Mouse (Mus musculus): Measurements from ENCODE around the gene Ccr2. TPM values are rescaled to one million over a fixed set of nuclear protein-coding genes. Genes with fewer than 3 reads are reported as not detected.
"Not testable (repeated sequence)": the region's sequence is repeated elsewhere in the genome, so short reads cannot be mapped to it uniquely, and the experiment has no call there.

The Ccr2 gene
- polyA plus RNA-seq, 1 experiment = 0.30 TPM

DNA sequence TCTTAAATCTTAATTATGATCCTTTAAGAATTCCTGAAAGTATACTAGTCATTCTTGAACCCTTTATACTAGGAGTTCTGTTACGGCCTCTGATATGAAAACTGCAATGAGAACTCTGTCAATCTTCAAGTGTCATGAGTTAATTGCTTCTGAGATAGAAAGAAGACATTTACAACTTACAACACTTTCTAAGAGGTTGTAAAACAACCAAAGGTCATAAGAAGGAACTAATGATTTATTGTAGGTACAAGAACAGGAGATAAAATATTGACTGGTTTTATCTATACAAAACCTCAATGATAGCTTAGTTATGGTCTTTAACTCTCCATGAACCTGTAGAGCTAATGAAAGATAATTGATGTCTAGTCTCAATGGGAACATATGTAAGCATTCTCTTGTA lies 12.0 kb downstream of the Ccr2 start:
- DNase-seq (ENCODE audit: extremely low spot score in 1 of 2, low spot score in 1 of 2) = no peak

DNA sequence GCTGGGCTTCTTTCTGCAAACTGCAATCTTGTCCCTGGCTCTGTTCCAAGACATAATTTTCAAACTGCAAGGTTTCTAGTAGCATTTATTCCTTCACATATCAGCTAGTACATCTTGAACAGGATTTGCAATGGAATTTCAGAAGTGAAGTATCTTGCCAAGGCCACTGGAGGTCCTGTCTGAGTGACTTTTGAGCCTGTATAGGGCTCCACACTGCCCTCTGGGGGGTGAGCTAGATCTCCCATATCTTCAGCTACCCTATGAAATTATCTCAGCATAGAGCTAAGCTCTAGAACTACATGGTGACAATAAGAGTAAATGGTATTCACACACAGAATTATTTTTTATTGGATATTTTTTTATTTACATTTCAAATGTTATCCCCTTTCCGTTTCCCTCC lies 16.7 kb downstream of the Ccr2 start:
- DNase-seq (ENCODE audit: extremely low spot score in 1 of 2, low spot score in 1 of 2) = no peak

DNA sequence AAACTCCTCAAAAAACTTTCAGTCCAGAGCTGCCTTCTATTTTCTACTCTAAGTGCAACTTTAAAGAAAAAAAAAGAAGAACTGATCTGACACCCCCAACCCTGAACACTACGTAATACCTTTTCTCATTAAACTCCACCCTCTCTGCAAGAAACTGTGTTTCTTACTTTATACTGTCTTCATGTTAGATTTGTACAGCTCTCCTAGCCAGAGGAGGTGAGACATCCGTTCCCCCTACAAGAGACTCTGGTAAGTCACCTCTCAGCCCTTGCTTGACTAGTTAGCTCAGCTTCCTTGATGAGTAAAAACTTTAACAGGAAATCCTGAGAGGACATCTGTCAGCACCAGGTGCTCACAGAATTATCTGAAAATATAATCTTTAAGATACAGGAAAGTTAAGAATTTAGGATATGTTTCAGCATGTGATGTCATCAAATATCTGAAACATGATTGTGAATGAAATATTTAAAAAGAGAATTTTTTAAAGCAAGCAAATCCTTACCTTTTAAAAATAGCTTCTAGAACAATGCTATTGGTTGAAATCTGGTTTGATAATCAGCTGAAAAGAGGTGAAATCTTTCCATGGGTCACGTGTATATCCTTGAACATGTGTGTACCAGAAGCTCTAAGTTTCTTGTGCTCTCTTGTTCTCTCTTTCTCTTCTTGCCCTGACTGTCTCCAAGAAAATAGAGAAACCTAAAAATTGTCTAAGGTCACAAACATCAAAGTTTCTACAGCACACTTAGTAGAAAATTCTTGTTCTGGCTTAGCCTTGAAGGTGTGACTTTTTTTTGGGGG lies 19.8 kb downstream of the Ccr2 start, which contains the start of gene Ccr5:
Gene Ccr5 (plus strand): TSS at position 157 of the 798 bp plus-strand sequence.
- no peak for DNase-seq (ENCODE audit: extremely low spot score in 1 of 2, low spot score in 1 of 2)

DNA sequence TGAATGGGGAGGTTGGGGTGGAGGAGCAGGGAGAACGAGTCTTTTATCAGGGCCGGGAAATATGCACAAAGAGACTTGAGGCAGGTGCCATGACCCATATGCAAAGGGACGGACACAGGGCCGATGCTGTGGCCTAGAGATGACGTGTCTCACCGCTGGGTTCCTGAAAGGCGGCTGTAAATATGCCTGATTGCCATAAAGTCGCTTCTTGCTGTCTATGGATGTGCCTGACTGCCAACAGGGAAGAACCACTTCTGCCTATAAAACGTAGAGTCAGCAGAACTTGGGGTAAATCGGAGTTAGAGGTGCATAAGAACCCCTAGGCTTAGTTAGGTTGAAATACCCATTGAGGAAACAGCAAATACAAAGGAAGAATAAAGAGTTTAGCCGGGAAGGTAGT lies 23.8 kb downstream of the Ccr2 start:
- no peak for DNase-seq (ENCODE audit: extremely low spot score in 1 of 2, low spot score in 1 of 2)

DNA sequence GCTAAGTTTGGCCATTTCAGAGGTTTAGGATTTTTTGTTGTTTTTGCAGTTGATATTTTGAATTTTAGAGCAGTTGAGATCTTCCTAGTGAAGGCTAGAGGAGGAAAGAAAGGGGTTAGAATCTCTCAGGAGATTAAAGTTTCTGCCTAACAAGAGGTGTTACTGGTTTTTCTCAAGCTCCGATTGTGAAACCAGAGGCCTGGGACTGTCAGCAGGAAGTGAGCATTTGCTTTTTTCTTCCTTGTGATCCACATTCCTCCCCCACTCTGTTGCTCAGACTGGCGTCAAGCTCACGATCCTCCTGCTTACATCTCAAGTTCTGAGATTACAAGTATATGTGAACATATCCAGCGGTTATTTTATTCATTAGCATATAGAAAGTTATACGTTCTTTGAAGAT lies 24.6 kb downstream of the Ccr2 start:
- DNase-seq (ENCODE audit: extremely low spot score in 1 of 2, low spot score in 1 of 2) = no peak

DNA sequence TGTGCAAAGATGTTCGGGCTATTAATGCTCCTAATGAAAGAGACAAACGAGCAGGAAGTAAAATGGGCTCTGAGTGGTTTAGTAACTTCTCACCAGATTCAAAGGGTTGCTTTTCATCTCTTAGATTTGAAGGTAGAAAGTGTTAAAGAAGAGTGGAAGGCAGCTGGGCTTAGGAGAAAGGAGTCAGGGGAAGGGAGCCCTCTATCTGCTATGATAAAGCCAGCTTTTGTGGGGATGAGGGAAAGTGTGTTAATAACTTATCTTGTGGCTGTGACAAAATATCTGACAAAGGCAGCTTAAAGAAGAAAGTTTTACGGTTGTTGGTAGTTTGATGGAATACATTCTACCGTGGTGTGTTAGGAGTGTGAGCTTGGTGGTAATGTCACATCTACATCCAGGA lies 25.7 kb downstream of the Ccr2 start:
- DNase-seq (ENCODE audit: extremely low spot score in 1 of 2, low spot score in 1 of 2) = no peak

DNA sequence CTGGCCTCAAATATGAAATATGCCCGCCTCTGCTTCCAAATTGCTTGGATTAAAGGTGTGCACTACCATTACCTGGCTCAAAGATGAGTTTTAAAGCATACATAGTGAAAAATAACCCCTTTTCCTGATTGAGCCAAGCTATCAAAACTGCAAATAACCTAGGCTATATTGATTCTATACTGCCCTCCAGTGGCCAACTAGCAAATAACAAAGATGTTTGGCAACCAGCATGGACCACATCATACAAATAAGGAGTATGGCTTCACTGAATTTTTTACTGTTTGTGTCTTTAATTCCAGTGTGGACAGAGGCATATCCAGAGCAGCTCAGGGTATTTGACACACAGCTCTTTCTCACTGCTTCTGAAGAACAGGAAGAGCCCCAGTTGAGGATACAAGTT lies 26.6 kb downstream of the Ccr2 start:
- DNase-seq (ENCODE audit: extremely low spot score in 1 of 2, low spot score in 1 of 2) = peak; percentile 6 to 82

DNA sequence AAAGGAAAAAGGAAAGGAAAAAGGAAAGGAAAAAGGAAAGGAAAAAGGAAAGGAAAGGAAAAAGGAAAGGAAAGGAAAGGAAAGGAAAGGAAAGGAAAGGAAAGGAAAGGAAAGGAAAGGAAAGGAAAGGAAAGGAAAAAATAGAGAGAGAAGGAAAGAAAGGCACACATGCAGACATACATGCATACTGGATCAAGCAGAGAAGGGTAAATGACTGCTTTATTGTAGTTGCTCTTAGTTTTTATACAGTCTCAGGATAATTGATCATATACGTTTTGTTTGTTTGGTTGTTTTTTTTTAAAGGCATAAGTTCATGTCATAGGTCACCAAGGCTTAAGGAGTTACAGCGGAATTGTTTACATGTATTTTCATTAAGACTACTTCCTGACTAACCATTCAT lies 31.1 kb downstream of the Ccr2 start:
- not testable (repeated sequence) for DNase-seq (ENCODE audit: extremely low spot score in 1 of 2, low spot score in 1 of 2)

DNA sequence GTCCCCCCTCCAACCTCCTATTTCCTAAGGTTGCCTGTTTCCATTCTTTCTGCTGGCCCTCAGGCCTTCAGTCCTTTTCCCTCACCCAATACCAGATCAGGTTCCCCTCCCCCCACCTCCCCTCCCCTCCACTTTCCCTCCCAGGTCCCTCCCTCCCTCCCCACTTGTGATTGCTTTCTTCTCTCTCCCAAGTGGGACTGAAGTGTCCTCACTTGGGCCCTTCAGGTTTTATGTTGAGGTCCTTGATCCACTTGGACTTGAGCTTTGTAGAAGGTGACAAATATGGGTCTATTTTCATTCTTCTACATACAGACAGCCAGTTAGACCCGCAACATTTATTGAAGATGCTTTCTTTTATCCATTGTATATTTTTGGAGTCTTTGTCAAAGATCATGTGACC lies 33.2 kb downstream of the Ccr2 start:
- not testable (repeated sequence) for DNase-seq (ENCODE audit: extremely low spot score in 1 of 2, low spot score in 1 of 2)

DNA sequence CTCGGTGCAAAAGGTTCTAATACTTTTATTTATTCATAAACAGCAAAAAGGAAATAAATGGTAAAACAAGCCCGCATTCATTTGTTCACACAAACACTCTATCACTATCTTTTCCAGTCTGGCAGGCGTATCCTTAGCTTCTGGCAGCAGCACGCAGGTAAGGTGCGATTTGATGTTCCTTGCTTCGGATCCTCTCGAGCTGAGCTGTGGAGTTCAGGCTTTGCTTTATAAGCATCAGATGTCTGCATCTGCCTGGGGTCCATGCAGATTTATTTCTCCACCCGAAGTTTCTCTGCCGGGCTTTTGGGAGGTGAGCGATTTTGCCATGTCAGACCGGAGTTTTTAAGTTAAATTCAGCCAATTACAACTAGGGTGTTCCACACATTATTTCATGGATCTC lies 35.9 kb downstream of the Ccr2 start:
- DNase-seq (ENCODE audit: extremely low spot score in 1 of 2, low spot score in 1 of 2) = no peak

DNA sequence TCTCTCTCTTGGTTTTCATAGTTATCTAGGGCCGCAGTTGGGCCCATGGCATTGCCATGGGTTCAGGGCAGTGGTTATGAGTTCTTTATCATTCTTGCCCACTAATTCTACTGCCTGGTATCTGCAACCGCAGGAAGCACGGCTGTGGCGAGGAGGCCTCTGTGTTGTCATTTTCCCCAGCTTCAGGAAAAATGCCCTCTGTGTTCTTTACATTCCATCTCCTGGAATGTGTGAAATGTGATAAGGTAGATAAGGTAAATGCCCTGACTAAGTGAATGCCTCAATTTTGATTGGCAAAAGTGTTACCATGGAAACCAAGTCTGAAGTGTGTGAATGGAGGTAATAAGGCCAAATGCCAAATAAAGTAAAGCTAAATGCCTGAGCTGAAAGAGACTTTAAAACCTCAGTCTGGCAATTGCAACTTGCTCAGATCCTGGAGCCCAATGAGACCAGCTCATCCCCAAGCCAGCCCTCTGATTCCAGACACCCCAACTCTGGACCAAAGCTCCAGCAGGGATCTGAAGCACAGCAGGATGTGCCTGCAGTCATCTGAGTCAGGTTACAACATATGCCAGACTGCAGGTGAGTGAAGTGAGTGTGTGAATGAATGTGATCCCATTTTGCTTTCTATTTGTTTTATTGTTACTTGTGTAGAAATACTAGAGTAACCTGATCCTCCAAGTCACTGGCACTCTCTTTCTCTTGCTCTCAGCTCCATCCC lies 36.5 kb downstream of the Ccr2 start:
- no peak for DNase-seq (ENCODE audit: extremely low spot score in 1 of 2, low spot score in 1 of 2)

DNA sequence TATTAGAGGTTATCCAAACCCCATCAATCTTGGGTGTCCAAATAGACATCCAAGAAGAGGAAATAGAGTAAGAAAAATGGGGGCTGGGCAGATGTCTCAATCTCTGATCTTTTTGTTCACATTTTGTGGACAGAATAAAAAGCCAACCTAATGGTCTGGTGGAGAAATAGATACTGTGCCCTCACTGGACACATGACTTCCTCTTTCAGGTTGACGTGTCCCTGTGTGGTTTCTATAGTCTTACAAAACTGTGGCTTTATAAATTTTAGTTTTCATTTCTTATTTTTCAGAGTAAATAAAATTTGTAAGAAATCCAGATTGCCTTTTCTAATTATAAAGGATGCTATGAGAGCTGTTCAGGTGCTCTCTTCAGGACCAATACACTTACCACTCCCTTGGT lies 41.9 kb downstream of the Ccr2 start:
- no peak for DNase-seq (ENCODE audit: extremely low spot score in 1 of 2, low spot score in 1 of 2)

DNA sequence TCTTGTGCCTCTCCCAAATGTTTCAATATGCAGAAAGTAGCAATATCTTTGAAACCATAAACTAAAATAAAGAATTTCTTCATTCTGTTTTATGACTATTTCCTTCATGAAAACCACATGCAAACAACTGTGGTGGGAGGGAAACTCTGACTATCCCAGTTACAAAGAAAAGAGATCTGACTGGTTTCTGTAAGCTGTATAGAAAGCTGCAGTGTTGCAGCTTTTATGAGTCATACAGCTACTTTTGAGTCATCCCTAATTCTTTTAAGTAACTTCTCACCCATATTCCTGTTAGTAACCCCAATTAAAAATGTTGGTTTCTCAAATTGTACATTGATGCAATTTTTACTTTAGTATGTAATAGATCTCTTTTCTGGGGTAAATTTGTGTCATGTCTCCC lies 44.6 kb downstream of the Ccr2 start:
- no peak for DNase-seq (ENCODE audit: extremely low spot score in 1 of 2, low spot score in 1 of 2)

Other genes with a start within 250 kb of the Ccr2 start
- not detected in 2 replicates for gene Xcr1, start 239.9 kb upstream of the Ccr2 start, polyA plus RNA-seq (2012; rRNA removed)
- gene Ccr1, start 133.3 kb upstream of the Ccr2 start, polyA plus RNA-seq (2012; rRNA removed) = 0.13 and 0.30 TPM in 2 replicates
- gene Ccr1l1, start 123.5 kb upstream of the Ccr2 start, polyA plus RNA-seq (2012; rRNA removed) = 0.23 TPM in 1 of 2 replicates, not detected in the other
- 0.04 TPM in 2 replicates for gene Ccr3, start 80.0 kb upstream of the Ccr2 start, polyA plus RNA-seq (2012; rRNA removed)
- gene Ccr5, start 19.6 kb downstream of the Ccr2 start, polyA plus RNA-seq (2012; rRNA removed) = 3.4 and 6.0 TPM in 2 replicates
- gene 2010315B03Rik, start 210.7 kb downstream of the Ccr2 start, polyA plus RNA-seq (2012; rRNA removed) = 17.3 and 19.5 TPM in 2 replicates